ENCODE assay signal across 15 mouse cellular contexts in genomic region chr3:79910375-79911141, GRCm38 (mm10). TPM values are rescaled to one million over a fixed set of nuclear protein-coding genes. Genes with fewer than 3 reads are reported as not detected.
A peak's percentile ranks its signal among the peaks of the same experiment; 100 is the strongest.
DNase-seq lines count a peak whose midpoint lies in the region; ATAC-seq and TF ChIP-seq lines count a peak whose summit lies in the region.
"Had no signal": no experiment of that assay in that cellular context is flagged by ENCODE, and none has a peak within 500 bp of the region (broad histone marks: within the 10 kb centered on the region; RNA-seq: fewer than 3 reads in every experiment).

No protein-coding gene starts in this region.

- DNase-seq in gastrocnemius, adult 2 months, result no peak
- no peak for DNase-seq in gastrocnemius, adult 8-10 months (ENCODE audit: low spot score in 2 of 2)
- peak; percentile 4 for DNase-seq in liver, adult 2 months (ENCODE audit: extremely low read depth, low read depth, low spot score)
- no peak for DNase-seq in liver, embryonic 11.5 days (ENCODE audit: low spot score)
- DNase-seq in stomach, postnatal 0 days (ENCODE audit: low spot score), result no peak
- DNase-seq: adrenal gland, postnatal 10 days; cerebellum, postnatal 10 days; kidney, postnatal 10 days; retina, postnatal 1 day; spleen, adult 18-20 months; thymus, postnatal 36 days had no signal

- peaks cover 2% of the 10 kb centered on the region; the same call in 1 of the 2 replicates for H3K4me1 ChIP-seq in liver, adult 2 months (ENCODE audit: control insufficient read depth, insufficient read depth, low read length)
- H3K4me1 ChIP-seq in liver, embryonic 11.5 days (replicated peaks; ENCODE audit: control insufficient read depth, insufficient read depth, low read length), result peaks cover 9% of the 10 kb centered on the region
- H3K4me1 ChIP-seq in bone marrow macrophage, adult 2 months (ENCODE audit: control insufficient read depth, insufficient read depth, low read length), result peaks cover 24% of the 10 kb centered on the region
- 0 out of 2 replicates have a peak, but pooled peaks cover 5% of the 10 kb centered on the region for H3K4me1 ChIP-seq in kidney, embryonic 16.5 days (ENCODE audit: insufficient read depth, low read length)
- no peaks in the 10 kb centered on the region for H3K4me1 ChIP-seq in stomach, postnatal 0 days (replicated peaks; ENCODE audit: control insufficient read depth, insufficient read depth)
- H3K4me1 ChIP-seq: limb, embryonic 10.5 days had no signal

- no peak overlapping the region for H3K4me3 ChIP-seq in gastrocnemius, adult 2 months
- no peak overlapping the region for H3K4me3 ChIP-seq in liver, adult 2 months (ENCODE audit: insufficient read depth, low read depth, low read length)
- no peak overlapping the region for H3K4me3 ChIP-seq in liver, embryonic 11.5 days (ENCODE audit: low read depth, low read length)
- no peak overlapping the region for H3K4me3 ChIP-seq in bone marrow macrophage, adult 2 months (ENCODE audit: insufficient read depth, low read length)
- no peak overlapping the region for H3K4me3 ChIP-seq in macrophage (ENCODE audit: inconsistent target)
- no peak overlapping the region for H3K4me3 ChIP-seq in kidney, embryonic 16.5 days (ENCODE audit: low read length)
- H3K4me3 ChIP-seq in stomach, postnatal 0 days (ENCODE audit: low read depth, low read length), result no peak overlapping the region
- H3K4me3 ChIP-seq: limb, embryonic 10.5 days had no signal

- H3K9ac ChIP-seq in liver, adult 2 months (ENCODE audit: low read depth, low read length), result no peak overlapping the region
- no peak overlapping the region for H3K9ac ChIP-seq in liver, embryonic 11.5 days (ENCODE audit: low read depth, low read length)
- no peak overlapping the region for H3K9ac ChIP-seq in kidney, embryonic 16.5 days (replicated peaks; ENCODE audit: low read length)
- no peak overlapping the region for H3K9ac ChIP-seq in stomach, postnatal 0 days (ENCODE audit: low read length)

- no peak for TF ChIP-seq POLR2A in liver, adult 2 months (IDR thresholded peaks at IDR 0.05; ENCODE audit: extremely low read depth, insufficient read depth, low read length)
- no peak for TF ChIP-seq POLR2A in bone marrow macrophage, adult 2 months (IDR thresholded peaks at IDR 0.05; ENCODE audit: borderline replicate concordance, low read depth, low read length)

- TF ChIP-seq EP300 in stomach, postnatal 0 days (optimal IDR thresholded peaks at IDR 0.05), result no peak

- no peaks in the 10 kb centered on the region for H3K79me2 ChIP-seq in liver, adult 2 months (ENCODE audit: control insufficient read depth, insufficient read depth, low read length)
- H3K79me2 ChIP-seq in macrophage (ENCODE audit: inconsistent target), result peaks cover 20% of the 10 kb centered on the region; the same call in 1 of the 2 replicates

- no peak overlapping the region for H3K4me2 ChIP-seq in liver, embryonic 11.5 days
- no peak overlapping the region for H3K4me2 ChIP-seq in kidney, embryonic 16.5 days (replicated peaks; ENCODE audit: low read depth, low read length)
- no peak overlapping the region for H3K4me2 ChIP-seq in stomach, postnatal 0 days (replicated peaks; ENCODE audit: low read depth)

- H3K36me3 ChIP-seq in liver, adult 2 months (ENCODE audit: control insufficient read depth, insufficient read depth, low read length), result no peaks in the 10 kb centered on the region
- no peaks in the 10 kb centered on the region for H3K36me3 ChIP-seq in liver, embryonic 11.5 days (ENCODE audit: control insufficient read depth, insufficient read depth, low read length)
- H3K36me3 ChIP-seq in macrophage (ENCODE audit: inconsistent target), result no peaks in the 10 kb centered on the region
- H3K36me3 ChIP-seq in kidney, embryonic 16.5 days (ENCODE audit: insufficient read depth, low read length), result no peaks in the 10 kb centered on the region
- H3K36me3 ChIP-seq in stomach, postnatal 0 days (ENCODE audit: control insufficient read depth, insufficient read depth, low read length), result no peaks in the 10 kb centered on the region

- intact Hi-C loops in gastrocnemius, adult 2 months (cut with DNase I), result no loop called here

- H3K27me3 ChIP-seq in liver, adult 2 months (ENCODE audit: control insufficient read depth, insufficient read depth, low read length), result no peaks in the 10 kb centered on the region
- peaks cover 5% of the 10 kb centered on the region; the same call in 1 of the 2 replicates for H3K27me3 ChIP-seq in liver, embryonic 11.5 days (replicated peaks; ENCODE audit: control insufficient read depth, insufficient read depth, low read length)
- no peaks in the 10 kb centered on the region for H3K27me3 ChIP-seq in kidney, embryonic 16.5 days (ENCODE audit: insufficient read depth, low read length)
- no peaks in the 10 kb centered on the region for H3K27me3 ChIP-seq in stomach, postnatal 0 days (ENCODE audit: control insufficient read depth, insufficient read depth, low read length)

- no peak for ATAC-seq in liver, embryonic 11.5 days (replicated peaks; ENCODE audit: low FRiP score)
- ATAC-seq in kidney, embryonic 16.5 days (ENCODE audit: low FRiP score, low TSS enrichment), result no peak
- no peak for ATAC-seq in stomach, postnatal 0 days (ENCODE audit: low FRiP score, low TSS enrichment)

- no peaks in the 10 kb centered on the region for H3K9me3 ChIP-seq in liver, embryonic 11.5 days (ENCODE audit: control insufficient read depth, low read length)
- H3K9me3 ChIP-seq in kidney, embryonic 16.5 days (ENCODE audit: low read length), result no peaks in the 10 kb centered on the region
- H3K9me3 ChIP-seq in stomach, postnatal 0 days (ENCODE audit: control insufficient read depth, low read length), result no peaks in the 10 kb centered on the region
- H3K9me3 ChIP-seq: limb, embryonic 10.5 days had no signal

- TF ChIP-seq CTCF in gastrocnemius, adult 2 months (IDR thresholded peaks at IDR 0.05), result no peak
- no peak for TF ChIP-seq CTCF in liver, adult 2 months (IDR thresholded peaks at IDR 0.05; ENCODE audit: low read depth, low read length)
- TF ChIP-seq CTCF in bone marrow macrophage, adult 2 months (IDR thresholded peaks at IDR 0.05; ENCODE audit: low read depth, low read length), result no peak
- no peak for TF ChIP-seq CTCF in stomach, postnatal 0 days (IDR thresholded peaks at IDR 0.05; ENCODE audit: low read depth)

- WGBS in liver, adult 2 months, result 31% methylated on average over 10 of the region's 10 CpGs
- WGBS in liver, embryonic 11.5 days, result 46% methylated on average over 10 of the region's 10 CpGs
- 49% methylated on average over 10 of the region's 10 CpGs for WGBS in macrophage (ENCODE audit: missing documents)
- WGBS in kidney, embryonic 16.5 days, result 69% methylated on average over 10 of the region's 10 CpGs
- 62% methylated on average over 10 of the region's 10 CpGs for WGBS in stomach, postnatal 0 days

- peak overlapping the region; percentile 16 for H3K27ac ChIP-seq in gastrocnemius, adult 2 months
- no peak overlapping the region for H3K27ac ChIP-seq in liver, adult 2 months (replicated peaks; ENCODE audit: insufficient read depth, low read depth, low read length)
- H3K27ac ChIP-seq in liver, embryonic 11.5 days (ENCODE audit: low read depth, low read length), result no peak overlapping the region
- peak overlapping the region; percentile 79 for H3K27ac ChIP-seq in bone marrow macrophage, adult 2 months (ENCODE audit: insufficient read depth, low read depth, low read length)
- H3K27ac ChIP-seq in macrophage, result peak overlapping the region; percentile 87
- H3K27ac ChIP-seq in kidney, embryonic 16.5 days (ENCODE audit: low read length), result no peak overlapping the region
- H3K27ac ChIP-seq in stomach, postnatal 0 days (replicated peaks), result no peak overlapping the region
- H3K27ac ChIP-seq: limb, embryonic 10.5 days had no signal

RNA-seq across cellular contexts. Expression of gene Fam198b, which starts 26.2 kb away (rescaled TPM):
- total RNA-seq in gastrocnemius, adult 2 months (2021), result 1 to 10 TPM; 5.7 to 7.1 TPM
- total RNA-seq in gastrocnemius, adult 8-10 months (2022), result 1 to 10 TPM; 3.9 to 8.0 (median 6.7) TPM
- 0.37 and 0.94 TPM in 2 replicates for total RNA-seq in liver, adult 2 months (2014; rRNA removed)
- polyA plus RNA-seq in liver, adult 2 months (2012; rRNA removed), result 0.12 and 0.17 TPM in 2 replicates
- polyA plus RNA-seq in liver, embryonic 11.5 days (2014; fragmentation: Nextera tagmentation; extraction: Ambion mirVana), result 4.8 and 5.9 TPM in 2 replicates
- polyA plus RNA-seq in bone marrow macrophage, adult 2 months (2012; ENCODE audit: insufficient read depth, insufficient read length, missing spikeins), result 5.2 and 6.0 TPM in 2 replicates
- total RNA-seq in macrophage (2018; cell fraction: chromatin; rRNA removed), result 10 to 100 TPM in 7 of 26 experiments, 1 to 10 TPM in 15, under 1 TPM in 4; 0.60 to 42.3 (median 4.2) TPM
- 10 to 100 TPM in 14 of 26 experiments, 1 to 10 TPM in 12; 6.5 to 36.9 (median 14.3) TPM for total RNA-seq in macrophage (2018; cell fraction: cytosol; rRNA removed)
- total RNA-seq in macrophage (2018; cell fraction: nucleus; rRNA removed), result 10 to 100 TPM in 13 of 26 experiments, 1 to 10 TPM in 13; 3.4 to 48.4 (median 9.7) TPM
- 16.9 to 30.2 TPM (median 26.1 TPM) in 3 replicates for polyA plus RNA-seq in macrophage (2018)
- 12.3 and 13.0 TPM in 2 replicates for polyA plus RNA-seq in kidney, embryonic 16.5 days (2015; fragmentation: Nextera tagmentation; extraction: Ambion mirVana)
- 7.9 and 8.6 TPM in 2 replicates for polyA plus RNA-seq in stomach, postnatal 0 days (2015; fragmentation: Nextera tagmentation; extraction: Ambion mirVana)

RNA-seq across cellular contexts. Expression of gene Tmem144, which starts 58.0 kb away (rescaled TPM):
- total RNA-seq in gastrocnemius, adult 2 months (2021), result 1 to 10 TPM in 1 of 2 experiments, under 1 TPM in 1; 0.74 to 2.7 TPM
- total RNA-seq in gastrocnemius, adult 8-10 months (2022), result 1 to 10 TPM in 3 of 4 experiments, under 1 TPM in 1; 0.97 to 1.8 (median 1.4) TPM
- total RNA-seq in liver, adult 2 months (2014; rRNA removed), result 3.6 and 4.5 TPM in 2 replicates
- 1.7 and 2.0 TPM in 2 replicates for polyA plus RNA-seq in liver, adult 2 months (2012; rRNA removed)
- polyA plus RNA-seq in liver, embryonic 11.5 days (2014; fragmentation: Nextera tagmentation; extraction: Ambion mirVana), result 3.3 and 4.9 TPM in 2 replicates
- polyA plus RNA-seq in bone marrow macrophage, adult 2 months (2012; ENCODE audit: insufficient read depth, insufficient read length, missing spikeins), result 7.0 and 7.3 TPM in 2 replicates
- total RNA-seq in macrophage (2018; cell fraction: chromatin; rRNA removed), result 10 to 100 TPM in 10 of 26 experiments, 1 to 10 TPM in 16; 1.7 to 33.6 (median 9.2) TPM
- 10 to 100 TPM in 12 of 26 experiments, 1 to 10 TPM in 14; 3.2 to 22.9 (median 8.2) TPM for total RNA-seq in macrophage (2018; cell fraction: cytosol; rRNA removed)
- 10 to 100 TPM in 16 of 26 experiments, 1 to 10 TPM in 10; 2.5 to 38.9 (median 11.4) TPM for total RNA-seq in macrophage (2018; cell fraction: nucleus; rRNA removed)
- polyA plus RNA-seq in macrophage (2018), result 9.9 to 16.8 TPM (median 15.2 TPM) in 3 replicates
- 6.8 and 7.2 TPM in 2 replicates for polyA plus RNA-seq in kidney, embryonic 16.5 days (2015; fragmentation: Nextera tagmentation; extraction: Ambion mirVana)
- 1.7 and 2.2 TPM in 2 replicates for polyA plus RNA-seq in stomach, postnatal 0 days (2015; fragmentation: Nextera tagmentation; extraction: Ambion mirVana)

Comparison
In these comparisons a context has a peak if more than half of its experiments do, and no peak if none do; other contexts are left out.
1. H3K27ac ChIP-seq: peak in gastrocnemius, adult 2 months (single experiment), bone marrow macrophage, adult 2 months (single experiment) and macrophage (single experiment); none in liver, adult 2 months (single experiment), liver, embryonic 11.5 days (single experiment), kidney, embryonic 16.5 days (single experiment) and stomach, postnatal 0 days (single experiment).